Mouse (Mus musculus): ENCODE measurements around the gene Kpnb1.

Kpnb1 gene

GRCm38 (mm10) chr11:97185704-97186614, 1.7 kb downstream of the Kpnb1 start:
- DNase-seq (ENCODE audit: low spot score in 2 of 2): no peak

- DNase-seq (ENCODE audit: low spot score in 2 of 2): no peak
These were observed 2.8 kb downstream of the Kpnb1 start for GRCm38 (mm10) chr11:97184875-97185274.

- DNase-seq (ENCODE audit: low spot score in 2 of 2): no peak
These were observed 5.2 kb downstream of the Kpnb1 start for GRCm38 (mm10) chr11:97182446-97182845.

DNA sequence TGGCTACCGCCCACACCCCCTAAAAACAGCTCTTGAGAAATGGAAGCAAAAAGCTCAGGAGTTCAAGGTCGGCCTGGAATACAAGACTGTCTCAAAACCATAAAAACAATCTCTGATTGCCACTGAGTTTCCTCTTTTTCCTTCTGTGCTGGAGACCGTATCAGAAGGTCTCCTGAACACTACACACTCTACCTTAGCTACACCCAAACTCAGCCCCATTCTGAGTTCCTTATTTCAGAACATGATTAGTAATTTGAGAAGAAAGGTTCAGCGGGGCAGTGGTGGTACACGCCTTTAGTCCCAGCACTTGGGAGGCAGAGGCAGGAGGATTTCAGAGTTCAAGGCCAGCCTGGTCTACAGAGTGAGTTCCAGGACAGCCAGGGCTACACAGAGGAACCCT, 6.6 kb downstream of the Kpnb1 start:
- DNase-seq (ENCODE audit: low spot score in 2 of 2): no peak

GRCm38 (mm10) chr11:97178198-97178597, 9.5 kb downstream of the Kpnb1 start:
- DNase-seq (ENCODE audit: low spot score in 2 of 2): no peak

- peak; percentile 57 for DNase-seq (ENCODE audit: low spot score in 2 of 2)
These were observed 10.8 kb downstream of the Kpnb1 start for GRCm38 (mm10) chr11:97176851-97177250.

- DNase-seq (ENCODE audit: low spot score in 2 of 2): peak; percentile 58 to 68
These were observed 12.2 kb downstream of the Kpnb1 start for GRCm38 (mm10) chr11:97175499-97175898.

DNA sequence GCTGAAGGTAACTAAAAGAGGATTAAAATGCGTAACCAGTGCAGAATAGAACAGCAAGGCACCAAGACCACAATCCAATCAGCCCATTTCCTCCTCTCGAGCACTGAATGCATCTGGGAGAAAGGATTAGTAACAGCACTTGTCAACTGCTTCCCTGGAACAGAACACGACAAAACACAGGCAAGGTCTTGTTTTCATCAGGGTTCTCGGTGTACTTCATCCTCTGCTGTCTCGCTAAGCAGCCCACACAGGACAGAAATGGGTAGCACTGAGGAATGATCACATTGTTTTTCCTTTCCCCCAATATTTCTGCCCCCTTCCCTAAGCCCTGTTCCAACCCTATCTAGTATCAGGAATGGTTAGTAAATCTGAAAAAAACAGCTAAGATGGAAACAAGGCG, 27.3 kb downstream of the Kpnb1 start:
- no peak for DNase-seq (ENCODE audit: low spot score in 2 of 2)

DNA sequence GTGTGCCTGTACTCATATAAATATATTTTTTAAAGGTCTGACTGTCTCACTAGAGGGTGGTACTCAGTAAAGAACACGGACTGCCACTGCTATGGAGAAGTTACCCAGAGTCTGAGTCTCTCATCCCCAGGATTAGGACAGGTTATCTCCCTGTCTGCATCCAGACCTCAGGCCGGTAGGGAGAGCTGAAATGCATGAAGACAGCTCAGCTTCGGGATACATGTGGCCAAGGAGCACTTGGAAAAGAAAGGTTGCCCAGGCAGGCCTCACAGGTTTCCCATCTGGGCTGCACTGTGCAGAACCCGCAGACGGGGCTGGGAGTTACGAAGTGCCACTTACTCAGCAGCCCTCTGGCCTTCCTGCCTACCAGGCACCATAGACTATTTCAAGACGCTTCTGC, 30.7 kb downstream of the Kpnb1 start:
- no peak for DNase-seq (ENCODE audit: low spot score in 2 of 2)

DNA sequence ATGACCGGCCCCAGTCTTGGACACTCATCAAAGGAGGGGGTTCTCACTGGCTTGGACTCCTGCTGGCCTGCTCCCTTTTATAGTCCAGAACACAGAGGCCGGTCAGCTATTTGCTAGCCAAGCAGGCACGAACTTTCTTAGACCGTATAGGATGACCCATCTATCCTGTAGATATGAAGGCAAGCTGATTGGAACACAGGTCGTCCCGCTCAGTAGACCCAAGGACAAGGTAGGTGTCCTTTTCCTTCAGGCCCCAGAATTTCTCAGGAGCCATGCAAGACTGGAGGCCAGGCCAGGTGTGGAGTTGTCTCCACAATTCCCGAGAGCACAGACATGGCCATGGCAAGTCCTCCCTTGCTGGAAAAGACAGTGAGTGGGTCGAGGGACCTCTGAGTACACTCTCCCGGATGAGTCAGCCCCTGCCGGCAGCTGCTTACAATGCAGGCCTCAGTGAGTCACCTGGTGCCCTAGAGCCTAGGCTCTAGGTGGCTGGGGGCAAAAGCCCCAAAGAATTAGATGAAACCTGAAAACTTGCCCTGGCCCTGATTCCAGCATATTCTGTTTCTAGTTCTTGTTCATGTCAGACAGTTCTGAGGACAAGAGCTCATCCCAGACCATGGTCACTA, 34.9 kb downstream of the Kpnb1 start:
- no peak for DNase-seq (ENCODE audit: low spot score in 2 of 2)

DNA sequence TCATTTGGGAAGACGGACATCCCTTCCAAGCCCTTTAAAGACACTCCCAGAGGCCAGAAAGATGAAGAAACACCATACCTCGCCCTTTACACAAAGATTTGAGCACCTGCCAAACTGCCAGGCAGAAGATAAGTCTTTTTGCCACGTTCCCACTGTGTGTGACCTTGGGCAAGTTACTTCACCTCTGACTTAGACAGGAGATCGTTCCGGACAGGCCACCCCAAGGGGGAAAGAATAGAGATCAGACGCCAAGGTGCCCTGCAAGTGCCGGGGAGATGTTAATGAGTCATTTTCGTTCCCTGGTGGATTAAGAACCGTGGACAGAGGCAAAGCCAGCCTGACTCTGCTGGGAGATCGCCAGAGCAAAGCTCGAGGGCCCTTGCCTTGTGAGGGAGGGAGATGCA, 35.7 kb downstream of the Kpnb1 start:
- no peak for DNase-seq (ENCODE audit: low spot score in 2 of 2)

- no peak for DNase-seq (ENCODE audit: low spot score in 2 of 2)
These were observed 36.3 kb downstream of the Kpnb1 start, which contains the start of gene Tbkbp1 for GRCm38 (mm10) chr11:97151343-97151801. Gene Tbkbp1 (minus strand): TSS chr11:97151495.

DNA sequence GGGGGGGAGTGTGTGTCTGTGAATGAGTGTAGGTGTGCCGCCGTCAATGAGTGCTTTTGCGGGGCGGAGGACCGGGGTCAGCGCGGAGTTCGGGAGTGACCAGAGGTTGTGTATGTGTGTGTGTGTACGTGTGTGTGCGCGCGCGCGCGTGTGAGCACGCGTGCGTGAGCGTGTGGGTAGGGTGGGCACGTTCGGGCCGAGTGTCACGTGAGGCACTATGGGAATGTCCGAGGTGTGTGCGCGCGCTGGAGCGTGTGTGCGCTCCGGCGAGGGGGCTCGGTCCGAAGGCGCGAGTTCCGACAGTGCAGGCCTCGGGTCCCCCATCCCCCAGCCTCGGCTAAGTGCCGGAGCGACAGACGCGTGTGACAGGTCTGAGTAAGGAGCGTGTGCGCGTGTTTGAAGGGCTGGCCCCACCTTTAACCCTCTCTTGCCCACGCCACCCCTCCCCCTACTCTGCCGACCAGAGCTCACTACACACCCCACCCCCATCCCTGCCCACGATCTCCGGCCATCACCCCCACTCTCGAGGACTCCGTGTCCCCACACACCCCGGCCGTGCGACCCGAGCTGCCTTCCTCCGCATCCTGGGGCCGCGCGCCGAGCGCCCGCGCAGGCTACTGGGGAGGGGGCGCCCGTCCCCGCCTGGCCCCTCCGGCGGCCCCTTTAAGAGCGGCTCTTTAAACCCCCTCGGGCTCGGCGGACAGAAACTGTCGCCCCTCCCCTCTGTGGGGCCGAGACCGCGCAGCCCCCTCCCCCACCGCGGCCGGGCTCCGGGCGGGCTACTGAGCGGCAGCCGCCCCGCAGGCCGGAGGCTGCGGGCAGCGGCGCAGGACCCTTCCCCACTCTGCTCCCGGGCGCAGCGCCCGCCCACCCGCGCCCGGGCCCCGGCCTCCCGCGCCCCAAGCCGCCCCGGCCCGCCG, 37.0 kb downstream of the Kpnb1 start:
- DNase-seq (ENCODE audit: low spot score in 2 of 2): peak in 1 of 2 experiments; percentile 51

DNA sequence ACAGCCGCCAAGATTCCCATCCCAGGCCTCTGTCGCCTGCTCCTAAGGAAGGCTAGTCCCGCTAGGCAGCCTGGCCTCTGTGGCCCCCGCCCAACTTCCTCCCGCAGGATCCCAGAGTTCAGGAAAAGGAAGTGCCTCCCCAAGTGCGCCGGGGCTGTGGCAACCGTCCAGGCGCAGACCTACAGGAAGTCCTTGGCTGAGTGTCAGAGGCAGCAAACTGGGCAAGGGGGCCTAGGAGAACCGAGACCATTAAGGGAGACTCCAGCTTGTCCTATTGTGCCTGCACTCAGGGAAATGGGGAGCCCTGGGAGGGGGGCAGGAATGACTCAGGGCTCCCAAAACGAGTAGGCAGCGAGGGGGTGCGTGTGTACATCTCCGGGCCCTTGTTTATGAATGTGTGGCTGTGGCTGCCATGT, 37.7 kb downstream of the Kpnb1 start:
- peak; percentile 45 to 66 for DNase-seq (ENCODE audit: low spot score in 2 of 2)

DNA sequence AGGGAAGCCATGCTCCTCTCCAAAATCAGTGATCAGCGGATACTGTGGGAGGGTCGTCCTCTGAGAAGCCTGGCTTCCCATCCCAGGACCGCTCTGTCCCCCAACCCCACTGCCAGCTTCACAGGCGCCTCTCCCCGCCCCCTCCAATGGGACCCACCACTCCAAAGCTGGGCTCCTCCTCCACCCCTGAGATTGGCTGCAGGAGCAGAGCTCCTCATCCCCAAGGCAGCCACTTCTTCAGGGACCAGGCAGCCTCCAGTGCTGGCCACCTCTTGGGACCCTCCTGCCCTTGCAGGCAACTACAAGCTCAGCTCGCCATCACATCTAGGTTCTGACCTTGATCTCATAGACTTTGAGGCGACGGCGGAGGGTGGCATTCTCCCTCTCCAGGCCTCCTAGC, 38.7 kb downstream of the Kpnb1 start:
- no peak for DNase-seq (ENCODE audit: low spot score in 2 of 2)

DNA sequence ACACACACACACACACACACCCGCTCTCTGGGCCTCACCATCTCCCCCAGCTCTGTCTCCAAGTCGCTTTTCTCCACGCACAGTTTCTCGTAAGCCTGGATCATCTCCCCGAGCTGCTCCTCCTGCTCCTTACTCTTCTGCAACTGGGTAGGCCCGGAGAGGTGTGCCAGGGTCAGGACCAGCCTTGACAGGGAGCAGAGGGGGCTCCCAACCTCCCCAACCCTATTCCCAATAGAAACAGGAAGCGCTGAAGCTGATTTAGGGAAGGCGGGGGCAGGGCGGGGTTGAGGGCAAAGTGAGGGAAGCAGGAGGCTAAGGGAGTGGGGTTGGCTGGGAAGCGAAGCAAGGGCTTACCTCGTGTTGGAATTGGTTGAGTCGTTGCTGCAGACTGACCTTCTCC, 39.1 kb downstream of the Kpnb1 start:
- DNase-seq (ENCODE audit: low spot score in 2 of 2): no peak

- DNase-seq (ENCODE audit: low spot score in 2 of 2): no peak
These were observed 40.3 kb downstream of the Kpnb1 start for GRCm38 (mm10) chr11:97147333-97147732.

DNA sequence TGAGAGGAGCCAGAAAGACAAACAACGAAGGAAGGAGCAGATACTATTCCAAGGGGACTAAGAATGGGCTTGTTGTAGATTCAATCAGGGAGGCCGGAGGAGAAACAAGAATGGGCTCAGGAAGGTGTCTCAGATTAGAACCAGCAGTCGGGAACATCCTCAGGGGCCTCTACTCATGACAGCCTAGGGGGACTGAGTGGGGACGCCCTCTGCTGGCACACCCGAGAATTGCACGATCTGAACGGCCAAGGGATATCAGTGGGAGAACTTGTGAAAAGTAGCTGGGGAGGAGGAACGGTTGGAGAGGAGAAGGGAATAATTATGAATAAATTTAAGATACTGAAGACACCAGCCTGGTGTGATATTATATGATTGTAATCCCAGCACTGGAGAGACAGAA, 41.0 kb downstream of the Kpnb1 start:
- DNase-seq (ENCODE audit: low spot score in 2 of 2): peak; percentile 83 to 89

DNA sequence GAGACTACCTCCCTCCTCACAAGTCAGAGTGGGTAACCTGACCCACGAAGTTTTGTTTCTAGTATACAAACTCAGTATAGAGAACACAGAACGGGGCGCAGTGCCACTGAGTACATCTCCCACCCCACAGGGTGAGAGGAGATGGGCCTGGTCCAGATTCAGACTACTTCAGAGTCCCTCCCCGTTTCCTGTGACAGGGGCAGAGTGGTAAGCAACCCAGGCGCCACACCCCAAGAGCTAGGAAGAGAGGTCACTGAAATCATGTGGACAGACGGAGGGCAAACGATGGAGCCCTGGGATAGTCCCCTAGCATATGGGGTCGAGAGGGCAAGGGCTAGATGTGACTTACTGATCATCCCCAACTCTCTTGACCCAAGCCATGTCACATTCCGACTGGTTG, 41.7 kb downstream of the Kpnb1 start:
- DNase-seq (ENCODE audit: low spot score in 2 of 2): no peak

DNA sequence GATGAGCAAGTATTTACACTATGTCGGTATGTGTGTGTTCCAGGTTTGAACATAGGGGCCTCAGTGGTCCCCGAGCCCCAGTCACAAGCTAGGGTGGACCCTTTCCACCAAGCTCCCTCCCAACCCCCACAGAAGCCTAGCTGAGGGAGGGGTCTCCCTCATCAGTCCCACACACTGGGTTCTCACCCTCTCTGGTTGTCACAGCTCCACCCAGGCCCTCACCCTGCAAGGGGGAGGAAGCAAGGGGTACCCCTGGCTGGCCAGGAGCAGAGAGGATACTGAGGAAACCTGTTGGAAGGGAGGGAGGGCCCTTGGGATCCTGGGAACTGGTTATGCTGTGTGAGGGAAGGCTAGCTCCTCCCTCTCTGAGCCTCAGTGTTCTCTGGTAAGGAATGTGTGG, 42.4 kb downstream of the Kpnb1 start:
- no peak for DNase-seq (ENCODE audit: low spot score in 2 of 2)

DNA sequence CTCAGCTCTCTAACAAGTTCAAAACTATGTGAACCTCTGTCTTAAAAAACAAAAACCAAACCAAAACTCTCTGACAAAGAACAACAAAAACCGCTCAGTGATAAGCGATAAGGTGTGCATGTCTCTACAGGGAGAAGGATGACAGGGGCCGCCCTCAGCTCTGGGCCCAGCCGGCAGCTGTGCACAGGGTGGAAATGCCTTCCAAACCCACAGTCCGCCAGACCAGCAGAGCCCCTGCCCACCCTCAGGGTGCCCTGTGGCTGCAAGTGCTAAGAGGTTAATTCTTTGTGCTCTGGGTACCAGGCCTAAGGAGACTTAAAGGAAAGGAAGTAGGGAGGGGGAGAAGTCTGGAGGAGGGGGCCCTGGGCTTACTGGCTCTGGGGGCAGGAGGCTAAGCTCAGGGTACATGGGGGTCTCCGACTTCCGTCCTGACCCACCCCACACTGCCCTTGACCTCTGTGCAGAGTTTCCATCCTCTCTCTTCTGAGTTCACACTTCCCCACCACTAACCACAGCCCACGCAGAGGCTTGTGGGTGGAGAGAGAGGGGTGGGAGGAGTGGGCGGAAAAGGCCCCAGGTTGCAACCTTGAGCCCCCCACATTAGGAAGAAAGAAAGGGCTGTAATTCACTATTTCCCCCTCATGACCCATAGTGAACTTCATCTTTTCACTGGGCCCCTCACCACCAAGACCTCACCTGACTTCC, 44.3 kb downstream of the Kpnb1 start:
- DNase-seq (ENCODE audit: low spot score in 2 of 2): no peak

Measured in right cerebral cortex, adult 2 months (tissue).